Mouse (Mus musculus) gastrocnemius, postnatal 4 days (tissue): Measurements from ENCODE around the gene Ppfia3. TPM values are rescaled to one million over a fixed set of nuclear protein-coding genes. Genes with fewer than 3 reads are reported as not detected.

Experiments
- DNase-seq, 2 experiments: peaks; one replicate each; pipeline ENCODE4 v3.0.0; 2021 to 2022; ENCODE audit warnings: low spot score in 2 of 2, mixed read lengths in 2 of 2
- total RNA-seq, 2 experiments: library from RNA; stranded (reverse); gene quantifications; 2 replicates each; pipeline ENCODE4 v1.2.3; 2021

The Ppfia3 gene
- total RNA-seq, 2 experiments from 2014 or later, result 1.9 to 2.4 TPM

- DNase-seq, result no peak
Observed at GRCm38 (mm10) chr7:45322245-45322644, 44.6 kb downstream of the Ppfia3 start.

GRCm38 (mm10) chr7:45316536-45316935 lies 50.3 kb downstream of the Ppfia3 start:
- no peak for DNase-seq

- DNase-seq, result no peak
Observed at GRCm38 (mm10) chr7:45315182-45315701, 51.6 kb downstream of the Ppfia3 start.

GRCm38 (mm10) chr7:45313495-45313894 lies 53.3 kb downstream of the Ppfia3 start:
- DNase-seq, result no peak

- DNase-seq, result no peak
Observed at GRCm38 (mm10) chr7:45312686-45313453, 53.9 kb downstream of the Ppfia3 start.

GRCm38 (mm10) chr7:45312023-45312422 lies 54.8 kb downstream of the Ppfia3 start:
- DNase-seq, result no peak

- DNase-seq, result peak in 1 of 2 experiments; percentile 51
Observed at GRCm38 (mm10) chr7:45309455-45309854, 57.4 kb downstream of the Ppfia3 start.

GRCm38 (mm10) chr7:45308551-45309240 lies 58.1 kb downstream of the Ppfia3 start:
- no peak for DNase-seq

- peak in 1 of 2 experiments; percentile 49 for DNase-seq
Observed at GRCm38 (mm10) chr7:45305275-45305674, 61.5 kb downstream of the Ppfia3 start.

GRCm38 (mm10) chr7:45304869-45305268 lies 62.0 kb downstream of the Ppfia3 start:
- no peak for DNase-seq

GRCm38 (mm10) chr7:45302626-45303025 lies 64.2 kb downstream of the Ppfia3 start:
- DNase-seq, result no peak

GRCm38 (mm10) chr7:45300270-45300669 lies 66.5 kb downstream of the Ppfia3 start:
- peak in 1 of 2 experiments; percentile 63 for DNase-seq

- peak in 1 of 2 experiments; percentile 44 for DNase-seq
Observed at GRCm38 (mm10) chr7:45299752-45300151, 67.1 kb downstream of the Ppfia3 start.

GRCm38 (mm10) chr7:45297563-45297962 lies 69.3 kb downstream of the Ppfia3 start:
- no peak for DNase-seq

- DNase-seq, result no peak
Observed at GRCm38 (mm10) chr7:45296626-45297025, 70.2 kb downstream of the Ppfia3 start.

Other genes with a start within 250 kb of the Ppfia3 start
- gene Rps11, start 242.6 kb downstream of the Ppfia3 start, total RNA-seq, result 1,000 to 10,000 TPM in 1 of 2 experiments, 100 to 1,000 TPM in 1; 985 to 1,047 TPM
- gene Rpl13a, start 238.3 kb downstream of the Ppfia3 start, total RNA-seq, result 1,000 to 10,000 TPM; 1,483 to 1,628 TPM
- under 1 TPM in 1 of 2 experiments, not detected in 1; 0.34 TPM for gene Gm45713, start 230.8 kb downstream of the Ppfia3 start, total RNA-seq
- 1 to 10 TPM; 2.4 to 5.1 TPM for gene Flt3l, start 230.6 kb downstream of the Ppfia3 start, total RNA-seq
- 10 to 100 TPM; 52.1 to 59.3 TPM for gene Pih1d1, start 212.7 kb downstream of the Ppfia3 start, total RNA-seq
- 10 to 100 TPM; 34.8 to 51.6 TPM for gene Aldh16a1, start 212.4 kb downstream of the Ppfia3 start, total RNA-seq
- gene Slc17a7, start 203.1 kb downstream of the Ppfia3 start, total RNA-seq, result 1 to 10 TPM; 2.6 to 3.0 TPM
- gene Gfy, start 187.4 kb downstream of the Ppfia3 start, total RNA-seq, result under 1 TPM; 0.34 to 0.42 TPM
- not detected for gene Pth2, start 186.0 kb downstream of the Ppfia3 start, total RNA-seq
- gene Ccdc155, start 162.1 kb downstream of the Ppfia3 start, total RNA-seq, result 1 to 10 TPM; 3.2 to 4.9 TPM
- not detected for gene Dkkl1, start 154.9 kb downstream of the Ppfia3 start, total RNA-seq
- gene Tead2, start 151.3 kb downstream of the Ppfia3 start, total RNA-seq, result 10 to 100 TPM; 40.0 to 51.4 TPM
- 1 to 10 TPM; 3.7 to 4.8 TPM for gene Cd37, start 127.9 kb downstream of the Ppfia3 start, total RNA-seq
- gene Slc6a16, start 125.9 kb downstream of the Ppfia3 start, total RNA-seq, result not detected
- gene Slc6a21, start 89.5 kb downstream of the Ppfia3 start, total RNA-seq, result not detected
- 10 to 100 TPM; 42.7 to 53.4 TPM for gene Trpm4, start 33.2 kb downstream of the Ppfia3 start, total RNA-seq
- 100 to 1,000 TPM; 523 to 551 TPM for gene Hrc, start 31.7 kb downstream of the Ppfia3 start, total RNA-seq
- 1 to 10 TPM in 1 of 2 experiments, under 1 TPM in 1; 0.86 to 1.1 TPM for gene Lin7b, start 3.6 kb upstream of the Ppfia3 start, total RNA-seq
- gene Snrnp70, start 28.7 kb upstream of the Ppfia3 start, total RNA-seq, result 100 to 1,000 TPM; 215 to 251 TPM
- 10 to 100 TPM; 11.4 to 12.8 TPM for gene Kcna7, start 38.6 kb upstream of the Ppfia3 start, total RNA-seq
- gene Ntf5, start 46.7 kb upstream of the Ppfia3 start, total RNA-seq, result under 1 TPM; 0.61 to 0.98 TPM
- not detected for gene Lhb, start 53.8 kb upstream of the Ppfia3 start, total RNA-seq
- 100 to 1,000 TPM; 114 to 133 TPM for gene Gys1, start 67.8 kb upstream of the Ppfia3 start, total RNA-seq
- 10 to 100 TPM; 41.4 to 41.8 TPM for gene Ruvbl2, start 71.1 kb upstream of the Ppfia3 start, total RNA-seq
- gene Ftl1, start 92.9 kb upstream of the Ppfia3 start, total RNA-seq, result 100 to 1,000 TPM; 339 to 373 TPM
- 10 to 100 TPM; 39.3 to 43.8 TPM for gene Bax, start 99.9 kb upstream of the Ppfia3 start, total RNA-seq
- gene Tulp2, start 114.9 kb upstream of the Ppfia3 start, total RNA-seq, result under 1 TPM; 0.17 to 0.36 TPM
- gene Gm45808, start 119.8 kb upstream of the Ppfia3 start, total RNA-seq, result 1 to 10 TPM; 3.8 to 5.4 TPM
- 1 to 10 TPM; 8.3 TPM for gene Dhdh, start 121.8 kb upstream of the Ppfia3 start, total RNA-seq
- gene Nucb1, start 143.4 kb upstream of the Ppfia3 start, total RNA-seq, result 100 to 1,000 TPM; 182 to 199 TPM
- 10 to 100 TPM; 22.7 to 23.5 TPM for gene Ppp1r15a, start 159.2 kb upstream of the Ppfia3 start, total RNA-seq
- gene Plekha4, start 159.3 kb upstream of the Ppfia3 start, total RNA-seq, result 10 to 100 TPM; 17.1 to 20.3 TPM
- under 1 TPM; 0.61 to 0.80 TPM for gene Hsd17b14, start 187.9 kb upstream of the Ppfia3 start, total RNA-seq
- 10 to 100 TPM; 32.2 to 36.3 TPM for gene Bcat2, start 203.1 kb upstream of the Ppfia3 start, total RNA-seq
- not detected for gene Fgf21, start 248.5 kb upstream of the Ppfia3 start, total RNA-seq